Mouse (Mus musculus) v-Abl transformed pro-B cells (cell line): ENCODE results near the gene Pold1.

ENCODE experiments used
- in situ Hi-C, 2 experiments: fragments of 400-800 bp; cut with MboI; formaldehyde crosslinking; loops; one replicate each; pipeline ENCODE4 v1.15.1; 2025; ENCODE audit not compliant: unreplicated experiment in 2 of 2

Gene Pold1

DNA sequence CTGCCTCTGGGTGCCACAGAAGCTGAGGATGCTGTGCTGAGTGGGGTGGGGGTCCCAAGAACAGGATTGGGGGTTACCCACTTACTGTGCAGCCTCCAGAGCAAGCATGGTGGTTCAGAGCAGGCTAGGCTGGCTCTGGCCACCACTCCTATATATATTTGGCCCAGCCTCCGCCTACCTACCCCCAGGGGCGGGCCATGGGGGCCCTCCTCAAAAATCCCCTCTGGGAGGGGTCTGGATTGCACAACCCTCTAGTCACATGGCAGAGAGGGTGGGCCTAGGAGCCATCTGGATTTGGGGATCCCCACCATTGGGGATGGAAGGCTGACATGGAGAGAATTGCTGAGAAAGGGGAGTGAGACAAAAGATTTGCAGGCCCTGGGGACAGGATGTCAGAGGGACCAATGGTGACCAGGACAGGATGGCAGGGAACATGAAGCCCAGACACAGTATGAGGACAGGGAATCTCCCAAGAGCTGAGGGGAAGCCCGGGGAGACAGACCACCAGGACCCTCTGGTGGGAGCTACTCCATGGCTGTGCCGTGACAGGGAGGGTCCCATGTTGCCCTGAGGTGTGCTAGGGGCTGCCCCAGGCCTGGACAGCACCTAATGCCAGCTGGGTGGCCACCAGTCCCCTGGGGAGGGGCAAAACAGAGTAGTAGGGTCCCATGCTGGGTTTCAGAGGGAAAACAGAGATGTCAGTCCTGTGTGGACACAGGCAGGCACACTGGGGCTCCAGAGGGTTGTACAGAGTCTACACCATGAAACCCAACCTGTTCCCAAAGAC, 16.5 kb downstream of the Pold1 start, which contains the start of gene Spib:
TSS of gene Spib (minus strand) at position 126 of the 787 bp plus-strand sequence.
- in situ Hi-C loops: loop anchor here (25.0 kb wide), 4 partner anchors 330 to 1380 kb away; partner anchors contain the start of genes Dbp (in 2 of the 2), Fam83e (in 2 of the 2), Rpl18 (in 2 of the 2) and Sphk2 (in 2 of the 2)

- in situ Hi-C loops: loop anchor here (25.0 kb wide), 4 partner anchors 331 to 1381 kb away; partner anchors contain the start of genes Dbp (in 2 of the 2), Fam83e (in 2 of the 2), Rpl18 (in 2 of the 2) and Sphk2 (in 2 of the 2)
Observed at GRCm38 (mm10) chr7:44531207-44531606, 17.4 kb downstream of the Pold1 start.

GRCm38 (mm10) chr7:44530507-44530906, 18.1 kb downstream of the Pold1 start:
- in situ Hi-C loops: loop anchor here (25.0 kb wide), 4 partner anchors 332 to 1382 kb away; partner anchors contain the start of genes Dbp (in 2 of the 2), Fam83e (in 2 of the 2), Rpl18 (in 2 of the 2) and Sphk2 (in 2 of the 2)

- in situ Hi-C loops: loop anchor here (25.0 kb wide), 4 partner anchors 333 to 1383 kb away; partner anchors contain the start of genes Dbp (in 2 of the 2), Fam83e (in 2 of the 2), Rpl18 (in 2 of the 2) and Sphk2 (in 2 of the 2)
Observed at GRCm38 (mm10) chr7:44529518-44529917, 19.1 kb downstream of the Pold1 start.

DNA sequence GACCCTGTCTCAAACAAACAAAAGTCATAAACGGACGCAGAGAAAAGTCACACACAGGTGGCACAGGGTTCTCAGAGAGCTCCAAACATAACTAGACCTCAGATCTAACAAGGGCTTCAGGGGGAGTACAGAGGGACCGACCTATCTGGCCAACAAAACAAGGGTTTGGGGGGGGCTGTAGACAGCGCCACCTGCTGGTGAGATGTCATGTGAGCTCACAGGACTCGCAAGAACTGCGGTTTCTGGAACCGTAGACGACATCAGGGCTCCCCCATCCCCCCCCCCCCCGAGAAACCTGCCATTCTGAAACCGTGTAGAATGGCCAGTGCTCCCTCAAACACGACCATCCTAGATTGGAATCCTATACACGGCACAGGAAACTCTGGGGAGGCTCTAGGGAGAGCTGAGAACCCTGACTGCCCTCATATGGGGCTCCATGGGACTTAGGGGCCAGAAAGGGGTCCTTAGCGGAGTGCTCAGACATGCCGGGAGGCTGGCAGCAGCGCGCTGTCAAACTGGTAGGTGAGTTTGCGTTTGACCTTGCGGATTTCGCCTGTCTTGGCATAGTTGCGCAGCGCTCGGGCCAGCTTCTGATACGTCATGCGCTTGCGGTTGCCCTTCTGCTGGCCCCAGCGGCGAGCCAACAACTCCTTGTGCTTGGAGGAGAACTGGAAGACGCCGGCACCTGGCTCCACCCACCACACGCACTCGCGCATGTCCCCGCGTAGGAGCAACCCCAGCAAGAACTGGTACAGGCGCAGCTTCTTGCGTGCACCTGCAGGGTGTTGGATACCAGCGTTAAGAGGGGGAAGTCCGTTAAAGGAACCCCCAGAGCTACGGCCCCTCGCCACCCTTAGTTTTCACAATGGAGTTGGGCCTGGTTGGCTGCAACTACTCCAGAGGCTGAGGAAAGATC, 20.9 kb downstream of the Pold1 start:
- in situ Hi-C loops: loop anchor here (25.0 kb wide), 4 partner anchors 335 to 1385 kb away; partner anchors contain the start of genes Dbp (in 2 of the 2), Fam83e (in 2 of the 2), Rpl18 (in 2 of the 2) and Sphk2 (in 2 of the 2)

GRCm38 (mm10) chr7:44526414-44527154, 22.1 kb downstream of the Pold1 start:
- in situ Hi-C loops: loop anchor here (25.0 kb wide), 4 partner anchors 336 to 1386 kb away; partner anchors contain the start of genes Dbp (in 2 of the 2), Fam83e (in 2 of the 2), Rpl18 (in 2 of the 2) and Sphk2 (in 2 of the 2)

GRCm38 (mm10) chr7:44525126-44525832, 23.4 kb downstream of the Pold1 start:
- in situ Hi-C loops: loop anchor here (25.0 kb wide), 4 partner anchors 337 to 1387 kb away; partner anchors contain the start of genes Dbp (in 2 of the 2), Fam83e (in 2 of the 2), Rpl18 (in 2 of the 2) and Sphk2 (in 2 of the 2)

- in situ Hi-C loops: no loop called here
Observed at GRCm38 (mm10) chr7:44524502-44524901, 24.1 kb downstream of the Pold1 start, which contains the start of gene Mybpc2. Mybpc2 (minus strand) TSS chr7:44524656.

- in situ Hi-C loops: no loop called here
Observed at GRCm38 (mm10) chr7:44523056-44523455, 25.6 kb downstream of the Pold1 start.

DNA sequence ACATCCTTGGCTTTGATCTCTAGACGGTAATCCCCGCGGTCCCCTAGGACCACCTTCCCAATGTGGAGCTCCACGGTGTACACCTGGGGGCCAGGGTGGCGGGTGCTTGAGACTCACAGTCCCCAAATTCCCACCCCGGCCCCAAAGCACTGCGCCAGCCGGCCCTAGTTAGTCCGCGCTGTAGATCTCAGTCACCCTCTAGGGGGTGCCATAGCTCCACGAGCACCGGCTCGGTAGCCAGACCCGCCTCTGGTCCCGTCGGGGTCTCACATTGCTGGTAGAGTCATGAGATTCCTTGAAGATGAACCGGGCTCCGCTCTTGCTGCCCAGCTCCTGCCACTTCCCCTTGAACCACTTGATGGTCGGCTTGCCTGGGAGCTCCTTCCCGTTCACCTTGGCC, 26.9 kb downstream of the Pold1 start:
- in situ Hi-C loops: no loop called here

DNA sequence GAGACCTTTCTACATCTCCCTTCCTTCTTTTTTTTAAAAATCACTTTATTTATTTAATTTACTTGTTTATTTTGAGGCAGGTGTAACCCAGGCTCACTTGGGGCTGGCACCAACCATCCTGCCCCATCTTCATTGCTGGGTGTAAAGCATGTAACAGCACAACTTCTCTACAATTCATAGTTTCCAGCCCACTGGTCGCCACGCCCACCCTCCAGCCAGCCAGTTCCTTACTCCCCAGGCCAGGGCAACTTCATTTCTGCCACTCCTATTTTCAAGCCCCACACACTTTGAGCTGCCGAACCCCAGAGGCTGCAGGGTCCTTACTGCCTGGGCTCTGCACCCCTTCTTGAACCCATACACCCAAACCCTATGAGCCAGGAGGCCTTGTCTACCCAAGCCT, 27.7 kb downstream of the Pold1 start:
- in situ Hi-C loops: no loop called here

DNA sequence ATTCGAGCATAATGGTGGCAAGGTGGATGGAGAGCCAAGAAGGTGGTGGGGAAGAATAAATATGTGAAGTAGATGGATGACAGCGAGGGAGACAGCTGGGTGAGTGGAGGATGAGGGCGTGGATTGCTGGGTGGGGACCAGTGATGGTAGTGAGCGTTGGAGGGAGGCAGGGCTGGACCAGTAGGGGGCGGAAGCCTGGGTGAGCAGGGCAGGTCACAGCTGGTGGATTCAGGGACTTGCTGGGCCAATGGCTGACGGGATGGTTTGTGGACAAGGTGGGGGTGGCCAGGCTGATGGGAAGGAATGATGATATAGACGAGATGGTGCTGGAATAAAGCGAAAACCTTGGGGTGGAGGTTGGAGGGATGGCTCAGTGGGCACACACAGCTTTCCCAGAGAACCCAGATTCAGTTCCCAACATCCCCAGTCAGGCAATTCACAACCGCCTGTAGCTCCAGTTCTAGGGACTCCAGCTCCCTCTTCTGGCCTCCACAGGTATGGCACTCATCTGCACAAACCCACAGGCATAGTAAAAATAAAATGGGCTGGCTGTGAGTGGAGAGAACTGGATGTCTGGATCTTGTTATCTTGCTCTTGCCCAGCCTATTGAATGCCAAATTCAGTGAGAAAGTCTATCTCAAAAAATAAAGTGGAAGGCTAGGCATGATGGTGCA, 29.3 kb downstream of the Pold1 start:
- in situ Hi-C loops: loop anchor here (5.0 kb wide), 2 partner anchors 33 to 133 kb away; partner anchors contain the start of gene Nr1h2 (in 1 of the 2)

DNA sequence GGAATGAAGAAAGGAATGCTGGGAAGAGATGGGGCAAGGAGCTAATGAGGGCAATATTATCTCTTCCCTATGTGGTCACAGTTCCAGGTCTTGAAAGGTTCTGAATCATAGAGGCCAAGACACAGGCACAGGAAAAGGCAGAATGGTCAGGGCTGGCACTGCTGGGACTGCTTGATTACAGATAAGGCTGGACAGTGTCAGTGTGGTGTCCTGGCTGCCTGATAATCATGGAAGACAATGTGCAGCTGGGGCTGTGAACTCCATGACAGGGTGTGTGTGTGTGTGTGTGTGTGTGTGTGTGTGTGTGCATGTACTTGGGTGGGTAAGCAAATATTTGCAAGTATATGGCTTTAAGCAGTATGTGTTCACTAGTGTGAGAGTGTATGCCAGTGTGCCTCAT, 41.2 kb downstream of the Pold1 start:
- in situ Hi-C loops: loop anchor here in 1 of 2 experiments (5.0 kb wide), 1 partner anchor 135 kb away; no protein-coding TSS in a partner anchor

GRCm38 (mm10) chr7:44501563-44502115, 47.0 kb downstream of the Pold1 start:
- in situ Hi-C loops: no loop called here

DNA sequence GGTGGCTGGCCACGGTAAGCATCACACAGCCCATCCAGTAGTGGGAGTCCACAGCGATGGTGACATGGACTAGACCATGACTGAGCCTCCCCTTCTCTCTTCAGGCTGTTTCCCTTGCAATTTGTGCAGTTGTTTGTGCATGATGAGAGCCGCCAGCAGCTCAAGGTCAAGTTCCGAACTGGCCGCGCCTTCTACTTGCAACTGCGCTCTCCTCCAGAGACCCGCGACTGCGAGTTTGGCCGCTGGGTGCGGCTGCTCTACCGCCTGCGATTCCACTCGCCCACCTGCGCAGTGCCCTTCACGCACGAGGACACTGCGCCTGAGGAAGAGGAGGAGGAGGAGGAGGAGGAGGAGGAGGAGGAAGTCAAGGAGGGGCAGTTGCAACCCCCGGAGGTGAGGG, 48.6 kb downstream of the Pold1 start:
- in situ Hi-C loops: no loop called here

- in situ Hi-C loops: loop anchor here (10.0 to 25.0 kb wide), 2 partner anchors 124 to 812 kb away; partner anchors contain the start of gene Klk14 (in 1 of the 2)
Observed at GRCm38 (mm10) chr7:44498922-44499321, 49.7 kb downstream of the Pold1 start.

DNA sequence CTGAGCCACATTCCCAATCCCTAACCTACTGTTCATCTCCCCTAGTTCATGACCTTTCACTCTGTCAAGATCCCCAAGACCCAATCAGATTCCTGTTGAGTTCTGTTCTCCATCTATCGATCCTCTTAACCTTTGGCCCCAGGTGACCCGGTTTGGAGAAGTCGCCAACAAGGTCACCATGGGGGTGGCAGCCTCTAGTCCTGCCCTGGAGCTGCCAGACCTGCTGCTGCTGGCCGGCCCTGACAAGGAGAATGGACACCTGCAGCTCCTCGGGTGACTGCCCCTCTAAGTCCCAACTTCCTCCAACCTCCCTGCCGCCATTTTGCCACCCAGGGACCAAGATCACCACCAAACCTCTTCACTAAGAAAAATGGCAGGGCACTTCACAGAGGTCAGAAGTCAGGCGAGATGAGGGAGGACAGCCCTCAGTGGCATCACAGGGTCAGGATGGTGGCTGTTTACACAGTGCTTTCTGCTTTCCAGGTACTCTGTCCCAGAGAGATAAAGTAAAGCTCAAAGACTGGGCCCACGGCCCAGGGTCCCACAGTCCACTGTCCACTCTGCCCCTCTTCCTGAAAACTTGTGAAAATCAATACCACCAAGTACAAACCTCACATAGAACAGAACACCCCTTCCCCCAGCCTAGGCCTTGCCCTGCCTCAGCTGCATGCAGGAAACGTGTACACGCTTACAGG, 51.1 kb downstream of the Pold1 start:
- in situ Hi-C loops: loop anchor here (10.0 to 25.0 kb wide), 2 partner anchors 123 to 810 kb away; partner anchors contain the start of gene Klk14 (in 1 of the 2)
